Mouse (Mus musculus) CH12.LX (cell line): ENCODE measurements around the gene Actl10. TPM values are rescaled to one million over a fixed set of nuclear protein-coding genes. Genes with fewer than 3 reads are reported as not detected.
A peak's percentile ranks its signal among the peaks of the same experiment; 100 is the strongest.

Source experiments
- DNase-seq: peaks from one replicate; pipeline ENCODE4 v3.0.0-alpha.2; 2013; ENCODE audit errors: extremely low read depth
- H3K27ac ChIP-seq: 2 replicates; pipeline ENCODE4 v1.5.1; 2012; ENCODE audit warnings: low read depth, mild to moderate bottlenecking, control low read depth, moderate library complexity; ENCODE audit not compliant: insufficient read depth
- H3K27me3 ChIP-seq: replicated peaks from 2 replicates; pipeline ENCODE3; 2012; ENCODE audit warnings: inconsistent platforms
- H3K36me3 ChIP-seq, 2 experiments: replicated peaks in 1 of 2; 2 replicates each; pipeline versions ENCODE3 to v1.6.1; 2012; ENCODE audit warnings: inconsistent platforms in 1 of 2, low read length in 1 of 2, mild to moderate bottlenecking in 1 of 2, mixed read lengths in 1 of 2, moderate library complexity in 1 of 2; ENCODE audit not compliant: control insufficient read depth in 1 of 2, insufficient read depth in 1 of 2
- H3K4me1 ChIP-seq, 2 experiments: 2 replicates each; pipeline ENCODE4 v1.6.1; 2012; ENCODE audit warnings: inconsistent platforms in 1 of 2, moderate library complexity in 1 of 2; ENCODE audit not compliant: insufficient read depth in 2 of 2, control insufficient read depth in 1 of 2
- H3K4me2 ChIP-seq: 2 replicates; pipeline ENCODE4 v1.6.1; 2012; ENCODE audit warnings: low read depth, mild to moderate bottlenecking, control low read depth; ENCODE audit not compliant: poor library complexity, insufficient read depth, severe bottlenecking
- H3K4me3 ChIP-seq, 3 experiments: fragments of 150-350 bp in 1 of 3; sonication (generic) in 1 of 3; replicated peaks in 1 of 3; 2 replicates each; pipeline versions ENCODE3 to v1.5.1; 2011 to 2012; ENCODE audit warnings: low read depth in 2 of 3, low read length in 2 of 3, mild to moderate bottlenecking in 2 of 3, moderate library complexity in 2 of 3, control low read depth in 1 of 3, improper control_type of control experiment in 1 of 3, inconsistent platforms in 1 of 3, mixed read lengths in 1 of 3; ENCODE audit not compliant: poor library complexity in 1 of 3
- H3K79me2 ChIP-seq: replicated peaks from 2 replicates; pipeline ENCODE4 v1.6.1; 2012; ENCODE audit warnings: mild to moderate bottlenecking, moderate library complexity; ENCODE audit not compliant: control insufficient read depth, poor library complexity, insufficient read depth, severe bottlenecking; ENCODE audit errors: extremely low read depth
- H3K9ac ChIP-seq: 2 replicates; pipeline ENCODE4 v1.6.1; 2012; ENCODE audit warnings: low read depth, mild to moderate bottlenecking, control low read depth, moderate library complexity; ENCODE audit not compliant: insufficient read depth
- H3K9me3 ChIP-seq: replicated peaks from 2 replicates; pipeline ENCODE3; 2012; ENCODE audit warnings: low read length, inconsistent platforms, mixed read lengths
- BHLHE40 ChIP-seq: IDR thresholded peaks from 2 replicates; pipeline ENCODE4 v1.6.1; 2011; ENCODE audit warnings: mild to moderate bottlenecking, low read depth, low read length, improper control_type of control experiment
- CHD2 ChIP-seq: IDR thresholded peaks from 2 replicates; pipeline ENCODE4 v1.6.1; 2011; ENCODE audit warnings: low read length, improper control_type of control experiment
- E2F4 ChIP-seq: IDR thresholded peaks from 2 replicates; pipeline ENCODE4 v1.6.1; 2011; ENCODE audit warnings: low read depth, low read length, improper control_type of control experiment; ENCODE audit not compliant: insufficient replicate concordance
- EP300 ChIP-seq: IDR thresholded peaks from 2 replicates; pipeline ENCODE4 v1.6.1; 2011; ENCODE audit warnings: low read length, improper control_type of control experiment
- IRF4 ChIP-seq: IDR thresholded peaks from 2 replicates; pipeline ENCODE4 v1.6.1; 2014; ENCODE audit warnings: low read depth, mild to moderate bottlenecking, inconsistent platforms, low read length, improper control_type of control experiment
- JUN ChIP-seq: IDR thresholded peaks from 2 replicates; pipeline ENCODE4 v1.6.1; 2011; ENCODE audit warnings: low read depth, mild to moderate bottlenecking, low read length, improper control_type of control experiment, moderate library complexity; ENCODE audit not compliant: insufficient read depth
- JUND ChIP-seq: conservative IDR thresholded peaks from 2 replicates; pipeline ENCODE4 v1.6.1; 2011; ENCODE audit warnings: low read depth, low read length, improper control_type of control experiment
- KAT2A ChIP-seq: IDR thresholded peaks from 2 replicates; pipeline ENCODE4 v1.6.1; 2012; ENCODE audit warnings: low read length, improper control_type of control experiment, inconsistent platforms; ENCODE audit not compliant: insufficient replicate concordance
- MAX ChIP-seq: IDR thresholded peaks from 2 replicates; pipeline ENCODE4 v1.6.1; 2011; ENCODE audit warnings: low read length, improper control_type of control experiment
- MAZ ChIP-seq: IDR thresholded peaks from 2 replicates; pipeline ENCODE4 v1.6.1; 2012; ENCODE audit warnings: low read depth, mild to moderate bottlenecking, inconsistent platforms, low read length, improper control_type of control experiment, moderate library complexity
- MEF2A ChIP-seq: IDR thresholded peaks from 2 replicates; pipeline ENCODE4 v1.6.1; 2014; ENCODE audit warnings: low read depth, mild to moderate bottlenecking, inconsistent platforms, low read length, improper control_type of control experiment, borderline replicate concordance
- MXI1 ChIP-seq: IDR thresholded peaks from 2 replicates; pipeline ENCODE4 v1.6.1; 2011; ENCODE audit warnings: mild to moderate bottlenecking, low read depth, low read length, improper control_type of control experiment
- MYC ChIP-seq: IDR thresholded peaks from 2 replicates; pipeline ENCODE4 v1.6.1; 2011; ENCODE audit warnings: low read depth, mild to moderate bottlenecking, improper control_type of control experiment, low read length
- NELFE ChIP-seq: IDR thresholded peaks from 2 replicates; pipeline ENCODE4 v1.6.1; 2011; ENCODE audit warnings: low read depth, low read length, improper control_type of control experiment
- NRF1 ChIP-seq: IDR thresholded peaks from 2 replicates; pipeline ENCODE4 v1.6.1; 2014; ENCODE audit warnings: low read depth, mild to moderate bottlenecking, inconsistent platforms, low read length, improper control_type of control experiment, moderate library complexity
- PAX5 ChIP-seq: IDR thresholded peaks from 2 replicates; pipeline ENCODE4 v1.6.1; 2012; ENCODE audit warnings: low read length, inconsistent platforms, mixed read lengths
- POLR2A ChIP-seq: IDR thresholded peaks from 2 replicates; pipeline ENCODE4 v1.6.1; 2011; ENCODE audit warnings: low read depth, mild to moderate bottlenecking, improper control_type of control experiment, low read length
- RAD21 ChIP-seq: IDR thresholded peaks from 2 replicates; pipeline ENCODE4 v1.6.1; 2011; ENCODE audit warnings: low read depth, mild to moderate bottlenecking, low read length, improper control_type of control experiment, moderate library complexity
- SIN3A ChIP-seq: IDR thresholded peaks from 2 replicates; pipeline ENCODE4 v1.6.1; 2012; ENCODE audit warnings: low read length, improper control_type of control experiment, inconsistent platforms
- TBP ChIP-seq: conservative IDR thresholded peaks from 2 replicates; pipeline ENCODE4 v1.6.1; 2011; ENCODE audit warnings: low read depth, low read length, improper control_type of control experiment
- TCF12 ChIP-seq: IDR thresholded peaks from 2 replicates; pipeline ENCODE4 v1.6.1; 2014; ENCODE audit warnings: low read depth, mild to moderate bottlenecking, inconsistent platforms, low read length, improper control_type of control experiment
- UBTF ChIP-seq: IDR thresholded peaks from 2 replicates; pipeline ENCODE4 v1.6.1; 2012; ENCODE audit warnings: low read depth, mild to moderate bottlenecking, inconsistent platforms, low read length, improper control_type of control experiment, moderate library complexity
- USF1 ChIP-seq: IDR thresholded peaks from 2 replicates; pipeline ENCODE4 v1.6.1; 2014; ENCODE audit warnings: low read depth, mild to moderate bottlenecking, inconsistent platforms, low read length, improper control_type of control experiment
- USF2 ChIP-seq: conservative IDR thresholded peaks from 2 replicates; pipeline ENCODE4 v1.6.1; 2011; ENCODE audit warnings: low read depth, low read length, improper control_type of control experiment
- ZC3H11A ChIP-seq: IDR thresholded peaks from 2 replicates; pipeline ENCODE4 v1.6.1; 2012; ENCODE audit warnings: low read depth, mild to moderate bottlenecking, inconsistent platforms, low read length, improper control_type of control experiment
- ZKSCAN1 ChIP-seq: IDR thresholded peaks from 2 replicates; pipeline ENCODE4 v1.6.1; 2012; ENCODE audit warnings: low read depth, inconsistent platforms, low read length, improper control_type of control experiment, borderline replicate concordance
- ZMIZ1 ChIP-seq: IDR thresholded peaks from 2 replicates; pipeline ENCODE4 v1.6.1; 2012; ENCODE audit warnings: low read depth, mild to moderate bottlenecking, inconsistent platforms, low read length, improper control_type of control experiment
- ZNF384 ChIP-seq: IDR thresholded peaks from 2 replicates; pipeline ENCODE4 v1.6.1; 2012; ENCODE audit warnings: low read depth, low read length, improper control_type of control experiment, inconsistent platforms
- dilution Hi-C: fragments of 300-500 bp; cut with MboI; formaldehyde crosslinking; loops from 2 replicates; pipeline ENCODE4 v1.14.3; 2020; ENCODE audit warnings: low sequenced_read_pairs; ENCODE audit not compliant: extremely low pct_unique_long_range_greater_than_20kb, extremely low pct_ligation_motif_present
- in situ Hi-C: fragments of 300-500 bp; cut with MboI; formaldehyde crosslinking; loops from 3 replicates; pipeline ENCODE4 v1.14.3; 2019; ENCODE audit warnings: low sequenced_read_pairs, low pct_ligation_motif_present, low pct_unique_long_range_greater_than_20kb, mixed read lengths
- polyA plus RNA-seq: library from polyadenylated mRNA; unstranded; fragments of >175 nt; gene quantifications from 2 replicates; pipeline ENCODE4 v1.2.1, GENCODE M21; 2012; ENCODE audit warnings: low read depth; ENCODE audit not compliant: insufficient read length
- total RNA-seq, 2 experiments: library from RNA; depleted of rRNA; stranded (reverse); fragments of 300-350 nt in 1 of 2; fragments of >200 nt in 1 of 2; gene quantifications; 2 replicates each; pipeline ENCODE4 v1.2.3; 2012 to 2014

Gene Actl10
- total and polyA plus RNA-seq, 3 experiments: 0.20 to 0.25 TPM; not detected in 1

- TF ChIP-seq ZMIZ1: no peak
- TF ChIP-seq RAD21: no peak
- TF ChIP-seq BHLHE40: peak; percentile 98
- no peak for TF ChIP-seq MAZ
- TF ChIP-seq JUND: no peak
- no peak for TF ChIP-seq ZC3H11A
- TF ChIP-seq PAX5: no peak
- no peak for TF ChIP-seq JUN
- no peak for TF ChIP-seq ZKSCAN1
- peak; percentile 82 for TF ChIP-seq SIN3A
- no peak for TF ChIP-seq UBTF
These were observed 17.6 kb downstream of the Actl10 start (continued) for GRCm38 (mm10) chr2:154569071-154569748.

- Histone ChIP-seq H3K79me2 (peaks cover 22% of the 10 kb centered on the region), H3K27ac (peak within 1 kb of the TSS; percentile 56), H3K4me3 (peak within 1 kb of the TSS; percentile 74 to 95 (median 75)), H3K4me2 (peak within 1 kb of the TSS; percentile 90), H3K36me3 (peaks cover 0 to 19% of the 10 kb centered on the region in 2 experiments), H3K9me3 (no peaks in the 10 kb centered on the region), H3K27me3 (no peaks in the 10 kb centered on the region), H3K4me1 (peaks cover 7 to 52% of the 10 kb centered on the region in 2 experiments), H3K9ac (peak within 1 kb of the TSS; percentile 64)
- in situ Hi-C loops (no loop called here), dilution Hi-C loops (no loop called here)
- DNase-seq: peak; percentile 94
- TF ChIP-seq ZC3H11A (no peak), E2F4 (0 out of 2 replicates have a peak, but pooled peaks have one; percentile 18), SIN3A (peak; percentile 86; the same call in 1 of the 2 replicates), MAZ (0 out of 2 replicates have a peak, but pooled peaks have one; percentile 53), PAX5 (no peak), EP300 (no peak), CHD2 (peak; percentile 54; the same call in 1 of the 2 replicates), BHLHE40 (peak; percentile 19; the same call in 1 of the 2 replicates), TBP (no peak), NELFE (peak; percentile 57), ZMIZ1 (peak; percentile 77), TCF12 (peak; percentile 44; the same call in 1 of the 2 replicates), MAX (peak; percentile 80), MXI1 (peak; percentile 74), POLR2A (peak; percentile 66), MYC (peak; percentile 48; the same call in 1 of the 2 replicates), USF2 (no peak; the same call in 1 of the 2 replicates), ZNF384 (no peak), NRF1 (peak; percentile 82), USF1 (peak; percentile 79), ZKSCAN1 (no peak), MEF2A (0 out of 2 replicates have a peak, but pooled peaks have one; percentile 18), KAT2A (0 out of 2 replicates have a peak, but pooled peaks have one; percentile 56), IRF4 (no peak; the same call in 1 of the 2 replicates)
These were observed 18.3 kb downstream of the Actl10 start, which contains the start of gene E2f1 for GRCm38 (mm10) chr2:154569836-154570286. Gene E2f1 (minus strand): TSS chr2:154569892.
